Mouse (Mus musculus): ENCODE data around the gene Card19.

The Card19 gene

DNA sequence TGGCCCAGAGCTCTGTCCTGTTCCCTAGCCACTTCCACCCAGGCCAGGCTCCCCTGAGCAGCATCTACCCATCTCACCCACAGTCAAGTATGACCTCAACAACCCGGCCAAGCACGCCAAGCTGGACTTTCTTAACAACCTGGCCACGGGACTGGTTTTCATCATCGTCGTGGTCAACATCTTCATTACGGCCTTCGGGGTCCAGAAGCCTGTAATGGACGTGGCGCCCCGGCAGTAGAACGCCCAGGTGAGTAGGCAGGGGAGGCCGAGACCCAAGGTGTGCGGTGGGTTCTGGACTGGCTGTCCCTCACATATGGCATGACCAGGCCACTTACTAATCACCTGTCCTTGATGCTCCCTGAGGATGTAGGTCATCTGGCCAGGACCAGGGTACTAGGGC, 21.0 kb downstream of the Card19 start:
- DNase-seq (ENCODE audit: low spot score), result no peak

DNA sequence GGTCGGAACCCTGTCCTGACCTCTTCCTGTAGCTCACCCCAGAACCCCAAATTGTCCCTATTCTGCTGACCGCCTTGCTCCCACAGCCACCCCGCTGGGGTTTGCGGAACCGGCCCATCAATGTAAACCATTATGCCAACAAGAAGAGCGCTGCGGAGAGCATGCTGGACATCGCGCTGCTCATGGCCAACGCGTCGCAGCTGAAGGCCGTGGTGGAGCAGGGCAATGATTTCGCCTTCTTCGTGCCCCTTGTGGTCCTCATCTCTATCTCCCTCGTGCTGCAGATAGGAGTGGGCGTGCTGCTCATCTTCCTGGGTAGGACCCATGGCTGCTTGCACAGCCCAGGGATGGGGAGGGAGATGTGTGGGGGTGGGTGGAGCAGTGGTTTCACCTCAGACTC, 22.2 kb downstream of the Card19 start:
- no peak for DNase-seq (ENCODE audit: low spot score)

DNA sequence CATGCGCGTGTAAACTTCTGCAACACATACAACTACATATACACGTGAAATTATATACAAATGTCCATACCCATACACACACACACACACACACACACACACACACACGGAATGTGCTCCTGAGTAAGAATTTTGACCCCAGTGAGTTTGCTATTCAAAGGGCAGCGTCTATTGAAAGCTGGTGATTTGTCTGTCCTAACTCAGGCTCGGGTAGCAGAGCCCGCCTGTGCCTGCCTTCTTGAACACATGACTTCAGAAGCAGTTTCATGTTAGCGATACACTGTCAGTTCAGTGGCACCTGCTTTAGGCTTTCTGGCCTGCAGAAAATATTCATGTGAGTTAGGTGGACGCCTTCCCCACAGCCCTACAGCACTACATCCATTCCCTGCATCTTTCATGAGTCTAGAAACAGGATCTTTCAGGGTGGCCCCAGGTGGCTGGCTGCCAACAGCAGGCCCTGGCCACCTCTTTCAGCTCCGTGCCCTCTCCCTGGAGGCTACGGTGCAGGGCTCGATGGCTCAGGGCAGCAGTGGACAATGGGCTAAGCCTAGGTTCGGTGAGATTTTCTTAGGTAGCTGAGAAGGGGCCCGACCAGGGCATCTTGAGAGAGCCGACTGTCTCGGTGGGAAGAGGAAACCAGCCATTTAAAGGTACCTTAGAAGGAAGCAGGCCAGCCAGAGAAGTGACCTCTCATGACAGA, 23.5 kb downstream of the Card19 start:
- DNase-seq (ENCODE audit: low spot score), result no peak

DNA sequence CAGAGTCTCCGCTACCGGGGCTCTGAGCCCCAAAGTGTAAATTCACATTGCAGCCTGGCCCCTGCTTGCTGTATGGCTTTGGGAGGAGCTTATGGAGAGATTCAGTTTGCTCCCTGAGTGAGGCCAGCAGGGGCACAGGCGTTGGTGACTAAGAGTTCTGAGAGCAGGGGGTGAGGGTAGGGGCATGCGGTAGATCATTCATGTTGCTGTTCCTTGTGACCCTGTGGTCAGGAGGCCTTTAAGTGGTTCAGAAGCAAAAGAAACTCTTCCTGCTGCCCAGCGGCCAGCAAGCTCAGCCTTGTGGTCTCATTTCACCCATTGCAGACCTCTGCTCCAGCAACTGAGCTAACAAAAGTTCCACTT, 24.2 kb downstream of the Card19 start:
- DNase-seq (ENCODE audit: low spot score), result no peak

DNA sequence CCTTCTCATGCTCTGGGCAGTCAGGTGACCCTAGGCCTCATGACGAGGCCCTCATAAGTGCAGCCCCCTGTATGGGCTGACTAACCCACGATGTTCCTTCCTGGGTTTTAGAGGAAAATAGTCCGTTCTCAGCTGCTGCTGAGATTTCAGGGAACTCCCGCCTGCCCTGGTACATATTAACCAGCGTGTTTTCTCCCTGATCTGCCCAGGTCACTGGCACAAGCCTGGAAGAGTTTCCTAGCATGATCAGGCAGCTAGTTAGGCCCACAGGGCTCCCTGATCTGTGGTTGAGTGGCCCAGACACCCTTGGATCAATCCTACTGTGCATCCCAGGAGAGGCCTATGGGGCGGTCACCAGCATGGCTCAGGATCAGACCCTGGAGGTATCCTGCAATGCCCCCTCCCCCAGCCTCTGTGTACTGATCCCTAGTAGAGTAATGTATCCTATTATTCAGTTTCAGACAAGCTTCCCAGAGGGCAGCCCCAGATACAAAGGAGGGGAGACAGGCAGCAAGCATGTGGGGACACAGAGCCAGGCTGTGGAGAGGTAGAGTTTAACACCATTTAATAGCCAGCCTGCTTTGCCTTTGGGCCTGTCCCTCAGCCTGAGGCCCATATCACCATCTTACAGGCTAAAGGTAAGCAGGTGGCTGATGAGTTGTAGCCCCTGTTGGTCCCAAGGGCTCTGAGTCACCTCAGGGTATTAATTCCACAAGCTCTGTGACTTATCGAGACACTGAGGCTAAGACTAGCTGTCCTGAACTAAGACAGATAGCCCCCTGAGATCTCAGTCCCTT, 24.8 kb downstream of the Card19 start:
- no peak for DNase-seq (ENCODE audit: low spot score)

DNA sequence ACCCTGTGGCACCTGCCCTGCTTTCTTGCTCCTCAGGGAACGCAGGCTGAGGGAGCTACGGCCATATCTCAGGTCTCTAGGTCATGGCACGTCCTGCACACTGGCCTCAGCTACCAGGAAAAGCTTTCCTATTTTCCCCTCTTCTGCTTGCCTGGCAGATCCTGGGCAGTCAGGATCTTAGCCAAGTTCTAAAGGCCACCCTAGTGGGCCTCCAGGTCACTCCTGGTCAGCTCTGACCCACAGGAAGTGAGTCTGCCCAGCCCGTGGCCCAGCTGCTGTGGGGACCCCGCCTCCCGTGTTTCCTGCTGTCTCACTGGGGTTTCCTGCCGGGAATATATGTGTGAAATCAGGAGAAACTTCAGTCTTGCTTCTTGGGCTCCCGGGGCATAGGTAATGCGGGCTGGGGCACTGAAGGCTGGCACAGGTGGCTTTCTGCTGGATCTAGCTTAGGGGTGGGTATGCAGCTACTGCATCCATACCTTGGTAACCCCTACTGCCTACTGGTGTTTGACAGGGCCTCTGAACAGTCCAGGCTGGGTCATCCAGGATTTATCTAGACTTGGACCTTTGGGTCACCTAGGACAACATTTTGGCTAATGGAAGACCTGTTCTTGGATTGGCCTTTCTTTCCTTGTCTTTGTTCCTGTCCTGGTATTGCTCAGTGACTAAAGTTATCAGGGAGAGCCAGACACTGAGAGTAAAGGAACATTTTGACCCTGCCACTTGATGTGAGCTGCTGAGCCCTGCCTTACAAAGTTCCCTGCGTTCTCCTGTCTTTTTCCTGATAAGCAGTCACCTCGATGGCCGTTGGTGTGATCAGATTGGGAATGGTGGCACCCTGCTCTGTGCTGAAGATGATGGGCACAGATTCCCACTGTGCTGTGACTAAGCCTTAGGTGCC, 25.6 kb downstream of the Card19 start:
- no peak for DNase-seq (ENCODE audit: low spot score)

DNA sequence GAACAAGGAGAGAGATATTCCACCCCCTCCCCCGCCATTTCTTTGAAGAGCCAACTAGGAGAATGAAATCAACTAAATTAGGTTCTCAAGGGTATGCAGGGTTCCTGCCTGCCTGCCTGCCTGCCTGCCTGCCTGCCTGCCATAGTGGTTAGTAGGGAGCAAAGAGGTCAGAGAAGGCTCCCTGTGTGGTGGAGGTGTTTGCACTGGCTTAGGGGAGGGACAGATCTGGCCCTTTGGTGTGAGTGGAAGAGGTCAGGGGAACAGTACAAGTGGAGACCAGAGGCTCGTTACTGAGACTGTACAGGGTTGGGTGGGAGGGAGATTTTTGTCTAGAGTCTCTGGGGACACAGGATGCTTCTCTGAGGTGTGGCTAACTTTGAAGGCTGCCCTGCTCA, 26.9 kb downstream of the Card19 start:
- DNase-seq (ENCODE audit: low spot score), result no peak

DNA sequence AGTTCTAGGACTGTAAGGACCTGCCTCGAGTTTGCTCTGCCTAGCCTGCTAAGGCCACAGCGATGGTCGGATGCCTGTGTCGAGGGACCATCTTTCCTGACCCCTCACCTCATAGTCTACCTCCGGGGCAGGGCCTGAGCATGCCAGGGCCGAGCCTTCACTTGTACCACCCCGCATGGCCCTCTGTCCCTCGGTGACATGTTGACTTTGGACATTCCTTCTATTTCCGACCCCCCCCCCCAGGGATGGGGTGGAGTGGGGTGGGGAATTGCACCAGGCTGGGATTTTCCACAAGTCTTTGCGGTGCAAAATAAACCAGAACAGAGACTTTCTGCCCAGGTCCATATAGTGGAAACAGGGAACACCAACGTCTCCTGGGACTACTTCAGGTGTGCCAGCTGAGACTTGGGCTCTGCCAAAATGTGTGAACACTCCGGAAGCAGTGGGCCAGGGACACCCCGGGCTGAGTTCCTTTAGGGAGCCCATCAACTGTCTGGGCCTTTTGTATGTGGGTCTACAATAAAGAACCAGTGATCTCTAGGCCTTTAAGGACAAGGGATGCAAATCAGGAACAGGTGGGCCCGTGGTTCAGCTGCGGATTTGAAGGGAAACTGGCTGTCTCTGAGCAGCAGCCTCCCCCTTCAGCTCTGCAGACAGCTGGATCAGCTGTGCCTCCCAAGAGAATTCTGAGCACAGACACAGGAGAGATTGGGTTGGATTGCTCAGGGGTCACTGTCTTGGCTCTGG, 27.4 kb downstream of the Card19 start:
- no peak for DNase-seq (ENCODE audit: low spot score)

DNA sequence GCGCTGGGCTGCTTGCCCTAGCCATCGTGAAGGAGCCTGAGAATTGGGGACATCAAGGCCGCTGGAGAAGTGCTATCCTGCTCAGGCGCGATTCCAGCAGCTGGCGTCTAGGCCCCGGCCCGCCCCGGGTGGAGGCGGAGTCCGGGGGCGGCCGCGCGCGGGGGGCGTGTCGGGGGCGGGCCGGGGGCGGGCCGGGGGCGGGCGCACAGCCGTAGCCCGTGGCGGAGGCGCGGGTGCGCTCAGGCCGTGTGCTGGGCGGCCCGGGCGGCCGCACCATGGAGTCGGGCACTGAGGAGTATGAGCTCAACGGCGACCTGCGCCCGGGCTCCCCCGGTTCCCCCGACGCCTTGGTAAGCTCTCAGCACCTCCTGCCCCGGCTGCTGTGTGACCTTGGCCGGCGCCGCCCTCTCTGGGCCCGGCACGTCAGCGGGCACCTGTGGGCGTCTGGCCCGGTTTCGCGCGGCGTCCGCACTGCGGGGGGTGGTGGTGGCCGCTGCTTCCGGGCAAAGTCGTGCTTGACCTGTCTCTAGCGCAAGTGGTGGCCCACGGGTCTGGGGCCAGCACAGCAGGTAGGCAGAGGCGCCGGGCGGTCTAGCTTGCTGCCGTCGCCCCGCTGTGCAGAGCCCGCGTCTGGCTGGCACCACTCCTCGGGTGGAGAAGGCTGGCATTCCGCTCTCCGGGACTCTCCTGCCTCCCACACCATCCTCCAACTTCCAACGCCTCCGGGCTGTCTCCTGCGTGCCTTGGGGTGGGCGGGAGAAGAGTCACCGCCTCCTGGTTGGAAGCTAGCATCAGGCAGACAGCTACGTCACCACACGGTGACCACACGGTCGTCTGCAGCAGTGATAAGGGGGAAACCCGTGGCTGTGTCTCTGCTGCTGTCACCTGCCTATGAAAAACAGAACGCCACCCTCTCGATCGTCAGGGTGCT, 28.3 kb downstream of the Card19 start, which contains the start of gene Ninj1:
Gene Ninj1 (plus strand): TSS at position 198 of the 931 bp plus-strand sequence.
- peak; percentile 78 for DNase-seq (ENCODE audit: low spot score)

DNA sequence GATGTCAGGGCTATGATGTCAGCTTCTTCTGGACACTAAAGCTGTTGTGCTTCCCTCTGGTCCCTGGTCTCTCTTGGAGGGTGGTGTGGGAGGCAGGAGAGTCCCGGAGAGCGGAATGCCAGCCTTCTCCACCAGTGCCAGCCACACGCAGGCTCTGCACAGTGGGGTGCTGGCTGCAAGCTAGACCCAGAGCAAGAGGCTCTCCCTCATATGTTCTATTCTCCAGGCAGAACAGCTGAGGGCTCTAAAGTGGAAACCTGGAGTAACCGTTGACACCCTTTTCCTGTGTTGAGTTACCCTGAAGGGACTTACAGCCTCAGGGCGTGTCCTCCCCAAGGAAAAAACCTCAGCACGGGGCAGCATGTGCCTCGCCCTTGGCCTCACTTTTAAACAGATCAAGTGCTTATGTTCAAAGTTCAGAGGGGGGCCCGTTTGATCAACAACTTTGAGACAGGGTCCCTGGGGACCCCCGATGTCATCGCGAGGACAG, 29.0 kb downstream of the Card19 start:
- no peak for DNase-seq (ENCODE audit: low spot score)

DNA sequence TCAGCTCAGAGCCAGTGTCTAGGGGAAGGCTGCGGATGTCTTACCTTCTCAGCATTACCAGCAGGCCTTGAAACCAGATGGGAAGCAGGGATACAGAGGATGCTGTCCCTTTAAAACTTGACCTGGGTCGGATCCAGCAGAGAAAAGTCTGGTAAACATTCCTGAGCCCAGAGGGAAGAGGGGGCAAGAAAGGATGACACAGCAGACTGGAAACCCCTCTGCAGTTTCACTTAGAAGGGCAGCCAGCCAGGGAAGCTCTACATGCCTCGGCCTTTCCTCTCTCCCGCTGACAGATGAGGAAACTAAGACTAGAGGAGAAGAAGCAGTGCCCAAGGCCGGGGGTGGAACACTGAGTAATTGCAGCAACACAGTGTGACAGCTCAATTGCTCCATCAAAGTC, 32.2 kb downstream of the Card19 start:
- DNase-seq (ENCODE audit: low spot score), result no peak

DNA sequence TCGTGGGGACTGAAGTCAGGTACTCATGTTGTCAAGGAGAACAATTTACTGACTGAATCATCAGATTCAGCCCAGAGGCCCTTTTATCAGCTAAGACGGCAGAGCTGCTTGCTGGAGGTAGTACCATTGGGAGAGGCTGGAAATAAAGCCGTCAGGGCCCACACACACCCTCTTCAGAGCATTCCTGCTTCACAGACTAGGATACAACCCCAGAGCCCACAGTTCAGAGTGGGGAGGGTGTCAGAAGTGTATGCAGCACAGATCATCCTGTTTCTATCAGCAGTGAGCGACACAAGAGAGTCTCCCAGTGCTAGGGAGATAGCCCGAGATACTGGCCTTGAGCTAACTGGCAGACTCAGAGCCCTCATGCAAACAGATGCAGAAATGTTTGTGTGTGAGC, 32.7 kb downstream of the Card19 start:
- DNase-seq (ENCODE audit: low spot score), result no peak

DNA sequence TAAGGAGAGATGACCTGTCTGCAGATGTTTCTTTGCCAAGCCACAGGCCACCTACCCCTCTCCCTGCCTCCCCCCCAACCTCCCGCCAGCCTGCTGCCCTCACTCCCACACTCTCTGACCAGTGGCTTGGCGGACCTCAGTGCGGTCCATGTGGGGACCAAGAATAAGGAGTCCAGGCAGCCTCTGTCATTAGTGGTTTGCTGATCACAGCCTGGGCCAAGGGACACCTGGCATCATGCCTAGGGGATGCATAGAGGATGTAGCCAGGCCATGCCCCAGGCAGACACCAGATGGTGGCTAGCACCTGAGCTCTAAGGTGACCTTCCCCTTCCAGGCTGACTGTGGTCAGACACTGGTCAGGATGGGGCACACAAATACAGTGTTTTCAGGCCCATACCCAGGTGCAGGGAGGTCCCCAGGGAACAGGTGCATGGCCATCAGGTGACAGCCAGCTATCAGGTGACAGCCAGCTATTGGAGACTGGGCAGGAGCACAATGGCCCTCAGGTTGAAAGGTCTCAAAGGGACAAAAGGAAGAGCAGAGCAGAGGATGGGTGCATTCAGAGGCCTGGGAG, 34.3 kb downstream of the Card19 start:
- DNase-seq (ENCODE audit: low spot score), result no peak

DNA sequence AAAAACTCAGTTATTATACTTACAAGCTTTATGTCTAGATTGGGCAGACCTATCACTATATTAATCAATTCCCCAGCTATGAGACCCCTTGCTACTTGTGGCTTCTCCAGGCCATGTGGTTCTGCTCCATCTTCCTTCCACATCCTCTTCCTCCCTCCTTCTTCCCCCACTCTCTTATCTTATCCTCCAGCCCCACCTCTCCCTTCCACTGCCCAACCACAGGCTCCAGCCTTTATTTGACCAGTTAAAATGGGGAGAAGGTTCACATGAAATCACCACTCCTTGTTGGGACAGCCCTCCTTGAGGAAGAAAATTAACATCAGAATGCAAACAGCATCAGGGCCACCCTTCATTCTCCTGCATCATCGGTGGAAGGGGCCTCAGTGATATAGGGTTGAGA, 35.1 kb downstream of the Card19 start:
- DNase-seq (ENCODE audit: low spot score), result no peak

DNA sequence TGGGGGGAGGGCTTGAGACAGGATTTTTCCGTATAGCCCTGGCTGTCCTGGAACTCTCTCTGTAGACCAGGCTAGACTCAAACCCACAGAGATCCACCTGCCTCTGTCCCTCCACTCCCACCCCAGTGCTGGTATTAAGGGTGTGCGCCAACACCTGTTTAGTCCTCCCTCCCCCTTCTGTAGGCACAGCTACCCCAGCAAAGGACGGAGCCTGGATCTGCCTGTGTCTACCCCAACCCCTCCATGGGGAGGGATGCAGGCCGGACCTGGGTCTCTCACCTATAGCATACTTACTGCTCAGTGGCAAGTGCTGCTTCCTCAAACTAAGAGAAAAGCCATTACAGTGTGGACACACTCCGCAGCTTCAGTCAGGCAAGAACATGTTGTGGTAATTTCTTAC, 35.6 kb downstream of the Card19 start:
- DNase-seq (ENCODE audit: low spot score), result no peak

DNA sequence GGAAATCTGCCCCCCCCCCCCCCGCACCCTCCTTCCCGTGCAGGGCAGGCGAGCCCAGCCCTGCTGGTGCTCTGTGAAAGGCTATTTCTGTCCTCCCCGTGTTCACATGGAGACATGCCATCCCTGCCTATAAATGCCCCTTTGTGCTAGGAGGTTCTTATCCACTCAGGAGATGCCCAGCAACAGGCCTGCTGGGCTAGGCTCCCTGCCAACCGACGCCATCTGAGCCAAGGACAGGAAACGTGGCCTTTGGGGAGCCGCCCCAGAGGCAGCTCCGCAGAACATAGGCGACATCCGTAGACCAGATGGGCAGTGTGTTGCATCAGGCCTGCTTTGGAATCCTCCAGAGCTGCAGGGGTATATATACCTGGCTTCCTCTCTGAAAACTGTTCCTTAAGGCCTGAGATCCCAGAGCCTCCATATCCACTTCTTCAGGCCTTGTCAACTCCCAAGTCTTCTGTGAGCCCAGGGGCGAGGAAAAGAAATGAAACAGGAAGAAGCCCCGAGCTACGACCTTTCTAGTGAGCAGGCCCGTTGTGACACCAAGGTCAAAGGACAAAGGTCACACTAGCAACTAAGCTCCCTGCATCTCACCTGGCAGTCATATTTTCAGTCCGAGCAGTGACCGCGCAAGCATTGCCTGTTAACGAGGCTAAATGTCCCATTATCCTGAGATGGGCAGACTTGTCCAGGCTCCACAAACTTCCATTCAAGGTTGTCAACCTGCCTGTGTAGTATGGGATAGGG, 36.8 kb downstream of the Card19 start:
- no peak for DNase-seq (ENCODE audit: low spot score)

DNA sequence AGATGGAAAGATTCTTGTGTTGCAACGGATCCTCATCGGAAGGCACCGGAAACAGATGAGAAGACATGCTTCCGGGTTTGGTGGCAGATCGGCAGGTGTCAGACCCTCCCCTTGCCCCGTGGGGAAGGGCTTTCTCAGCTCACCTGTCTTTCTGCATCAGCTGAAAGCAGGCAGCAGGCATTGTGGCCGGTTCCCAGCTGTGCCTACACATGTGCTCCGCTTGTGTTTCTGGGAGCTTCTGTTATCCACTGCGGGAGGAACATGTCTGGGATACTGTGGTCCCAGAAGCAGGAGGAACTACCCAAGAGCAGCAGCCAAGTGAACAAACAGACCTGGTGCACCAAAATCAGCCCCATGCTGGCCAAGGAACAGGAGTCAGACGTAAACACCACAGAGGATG, 40.3 kb downstream of the Card19 start:
- no peak for DNase-seq (ENCODE audit: low spot score)

DNA sequence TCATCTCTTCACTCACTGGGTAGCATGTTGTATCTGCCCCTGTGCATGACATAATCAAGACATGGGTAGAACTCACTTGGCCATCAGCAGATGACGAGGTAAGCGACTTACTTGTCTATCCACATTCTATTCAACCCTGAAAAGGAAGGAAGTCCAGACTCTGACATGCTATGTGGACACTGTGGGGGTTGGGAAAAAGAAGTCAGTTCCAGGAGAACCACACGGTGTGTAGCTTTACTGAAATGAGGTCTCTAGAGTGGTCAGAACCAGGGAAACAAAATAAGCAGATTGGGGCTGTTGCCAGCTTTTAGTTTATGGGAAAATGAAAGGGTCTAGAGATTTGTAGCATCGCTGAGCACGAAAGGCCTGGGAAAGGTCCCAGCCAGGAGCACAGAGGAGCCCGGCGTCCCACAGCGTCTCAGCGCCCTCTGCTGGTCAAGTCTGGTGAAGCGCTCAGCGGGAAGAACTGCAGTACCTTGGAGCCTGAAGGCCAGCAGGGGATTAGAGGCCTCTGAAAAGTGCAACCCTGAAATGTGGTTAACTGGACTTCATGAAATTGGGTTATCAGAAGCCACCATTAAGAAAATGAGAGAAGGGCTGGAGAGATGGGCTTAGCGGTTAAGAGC, 42.8 kb downstream of the Card19 start:
- peak; percentile 96 for DNase-seq (ENCODE audit: low spot score)

DNA sequence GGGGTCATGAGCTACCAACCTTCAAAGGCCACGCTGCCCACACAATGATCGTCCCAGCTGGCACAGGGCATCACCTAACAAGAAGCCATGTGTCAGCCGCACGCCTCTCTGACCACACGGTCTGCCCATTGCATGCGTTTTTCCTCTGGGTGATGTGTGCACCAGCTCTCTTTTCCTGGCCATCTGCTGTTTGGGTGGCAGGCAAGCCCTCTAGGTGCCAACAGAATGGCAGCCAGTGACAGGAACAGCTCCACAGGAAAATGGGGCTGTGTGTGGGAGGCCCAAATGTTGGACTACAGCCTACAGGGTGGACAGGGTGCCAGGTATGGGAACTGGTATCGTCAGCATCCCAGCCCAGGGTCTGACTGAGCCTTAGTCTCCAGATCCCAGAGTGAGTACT, 43.5 kb downstream of the Card19 start:
- DNase-seq (ENCODE audit: low spot score), result no peak
